Comparison of ENCODE assay signal across 9 mouse cellular contexts in genomic region chr11:44529200-44529599, GRCm38 (mm10). TPM values are rescaled to one million over a fixed set of nuclear protein-coding genes. Genes with fewer than 3 reads are reported as not detected.
DNase-seq lines count a peak whose midpoint lies in the region; ATAC-seq and TF ChIP-seq lines count a peak whose summit lies in the region.
"Had no signal": no experiment of that assay in that cellular context is flagged by ENCODE, and none has a peak within 500 bp of the region (broad histone marks: within the 10 kb centered on the region; RNA-seq: fewer than 3 reads in every experiment).

No protein-coding gene starts in this region.

- ATAC-seq in liver, embryonic 12.5 days = peak; percentile 97

- H3K79me2 ChIP-seq in MEL (ENCODE audit: control insufficient read depth, insufficient read depth, low read length, poor library complexity) = peaks cover 28% of the 10 kb centered on the region

- no peak for TF ChIP-seq CTCF in MEL (IDR thresholded peaks at IDR 0.05 in 2 of 3, conservative IDR thresholded peaks at IDR 0.05 in 1 of 3; ENCODE audit: control insufficient read depth in 1 of 3, insufficient read depth in 1 of 3, low read depth in 2 of 3, low read length in 3 of 3, poor library complexity in 1 of 3, severe bottlenecking in 1 of 3)
- TF ChIP-seq CTCF in small intestine, adult 2 months (IDR thresholded peaks at IDR 0.05; ENCODE audit: extremely low read depth, insufficient read length, insufficient replicate concordance, low read depth, low read length) = no peak

- peak in 1 of 2 experiments; percentile 25; a peak in 1 of 4 replicates for TF ChIP-seq POLR2A in MEL (IDR thresholded peaks at IDR 0.05; ENCODE audit: control insufficient read depth in 1 of 2, insufficient read depth in 1 of 2, low read depth in 1 of 2, low read length in 2 of 2, poor library complexity in 1 of 2)
- no peak for TF ChIP-seq POLR2A in small intestine, adult 2 months (IDR thresholded peaks at IDR 0.05; ENCODE audit: low read depth, low read length)

- H3K27ac ChIP-seq in MEL (ENCODE audit: control insufficient read depth, low read depth, low read length) = peak overlapping the region; percentile 87
- peak overlapping the region; percentile 96 for H3K27ac ChIP-seq in liver, embryonic 12.5 days
- H3K27ac ChIP-seq in small intestine, adult 2 months (ENCODE audit: insufficient read depth, low read depth, low read length) = peak overlapping the region; percentile 15; the same call in 1 of the 2 replicates
- H3K27ac ChIP-seq: layer of hippocampus, adult 2 months had no signal

- peaks cover 17 to 20% of the 10 kb centered on the region in 2 experiments for H3K4me1 ChIP-seq in MEL (ENCODE audit: control insufficient read depth in 1 of 2, insufficient read depth in 2 of 2, low read length in 2 of 2)
- H3K4me1 ChIP-seq in liver, embryonic 12.5 days = peaks cover 78% of the 10 kb centered on the region
- peaks cover 4% of the 10 kb centered on the region; the same call in 1 of the 2 replicates for H3K4me1 ChIP-seq in small intestine, adult 2 months (ENCODE audit: control insufficient read depth, insufficient read depth, insufficient read length, low read length)

- peaks cover 33 to 70% of the 10 kb centered on the region in 2 experiments for H3K36me3 ChIP-seq in MEL (ENCODE audit: control insufficient read depth in 1 of 2, insufficient read depth in 2 of 2, low read length in 2 of 2)
- H3K36me3 ChIP-seq in liver, embryonic 12.5 days = peaks cover 97% of the 10 kb centered on the region
- H3K36me3 ChIP-seq in small intestine, adult 2 months (ENCODE audit: control insufficient read depth, insufficient read depth, low read length) = peaks cover 45% of the 10 kb centered on the region

- TF ChIP-seq EP300 in MEL (IDR thresholded peaks at IDR 0.05; ENCODE audit: low read depth in 1 of 2, low read length in 2 of 2) = peak; percentile 85 to 88

- DNase-seq in B cell, adult 2 months = peak; percentile 73 to 80
- peak; percentile 93 for DNase-seq in MEL (ENCODE audit: low read depth, low spot score)
- no peak for DNase-seq in right cerebral cortex, adult 2 months (ENCODE audit: low spot score in 2 of 2)
- DNase-seq in left cerebral cortex, adult 8-10 months (ENCODE audit: low spot score in 2 of 2) = no peak
- DNase-seq in retina, embryonic 14.5 days (ENCODE audit: low spot score) = no peak
- DNase-seq in cerebellum, adult 11-12 months = no peak

- TF ChIP-seq RAD21 in MEL (IDR thresholded peaks at IDR 0.05; ENCODE audit: low read depth, low read length) = no peak

- H3K9me3 ChIP-seq in MEL (replicated peaks; ENCODE audit: insufficient read depth, low read length) = no peaks in the 10 kb centered on the region
- H3K9me3 ChIP-seq in liver, embryonic 12.5 days (replicated peaks) = no peaks in the 10 kb centered on the region

- peak overlapping the region; percentile 12 to 28; a peak in 2 of 4 replicates for H3K4me3 ChIP-seq in MEL (ENCODE audit: control insufficient read depth in 1 of 2, insufficient read depth in 1 of 2, low read depth in 2 of 2, low read length in 2 of 2)
- peak overlapping the region; percentile 44 for H3K4me3 ChIP-seq in liver, embryonic 12.5 days
- no peak overlapping the region for H3K4me3 ChIP-seq in small intestine, adult 2 months (ENCODE audit: low read depth, low read length)
- H3K4me3 ChIP-seq: layer of hippocampus, adult 2 months had no signal

- peak overlapping the region; percentile 32; the same call in 1 of the 2 replicates for H3K9ac ChIP-seq in MEL (ENCODE audit: control insufficient read depth, low read depth, low read length, poor library complexity, severe bottlenecking)
- H3K9ac ChIP-seq in liver, embryonic 12.5 days = peak overlapping the region; percentile 68

- WGBS in liver, embryonic 12.5 days (ENCODE audit: insufficient replicate concordance) = 11% methylated on average over 12 of the region's 12 CpGs
- WGBS in small intestine, adult 2 months = 69% methylated on average over 12 of the region's 12 CpGs

- peak overlapping the region; percentile 74 for H3K4me2 ChIP-seq in liver, embryonic 12.5 days

- no peaks in the 10 kb centered on the region for H3K27me3 ChIP-seq in MEL (ENCODE audit: control insufficient read depth in 1 of 2, insufficient read depth in 2 of 2, low read length in 2 of 2)
- no peaks in the 10 kb centered on the region for H3K27me3 ChIP-seq in liver, embryonic 12.5 days (replicated peaks)
- H3K27me3 ChIP-seq in small intestine, adult 2 months (ENCODE audit: control insufficient read depth, insufficient read depth, low read length) = no peaks in the 10 kb centered on the region

TF ChIP-seq in MEL, 35 proteins besides CTCF, POLR2A, EP300 and RAD21 (continues in another document):
- TF ChIP-seq MAZ (IDR thresholded peaks at IDR 0.05; ENCODE audit: low read depth, low read length) = 0 out of 2 replicates have a peak, but pooled peaks have one; percentile 2
- 0 out of 2 replicates have a peak, but pooled peaks have one; percentile 6 for TF ChIP-seq CHD1 (IDR thresholded peaks at IDR 0.05; ENCODE audit: low read depth, low read length)
- no peak for TF ChIP-seq POLR2AphosphoS2 (IDR thresholded peaks at IDR 0.05; ENCODE audit: low read length)
- TF ChIP-seq GATA1 (IDR thresholded peaks at IDR 0.05; ENCODE audit: low read depth, low read length) = peak; percentile 72
- peak; percentile 39; the same call in 1 of the 2 replicates for TF ChIP-seq HCFC1 (IDR thresholded peaks at IDR 0.05; ENCODE audit: low read depth, low read length)
- no peak for TF ChIP-seq ZMIZ1 (IDR thresholded peaks at IDR 0.05; ENCODE audit: low read depth, low read length)
- TF ChIP-seq RCOR1 (IDR thresholded peaks at IDR 0.05; ENCODE audit: low read depth, low read length) = peak; percentile 43; the same call in 1 of the 2 replicates
- peak; percentile 78 for TF ChIP-seq SIN3A (IDR thresholded peaks at IDR 0.05; ENCODE audit: low read length)
- TF ChIP-seq MEF2A (IDR thresholded peaks at IDR 0.05; ENCODE audit: extremely low read depth, insufficient replicate concordance, low read depth, low read length, poor library complexity, severe bottlenecking) = no peak
- TF ChIP-seq TBP (IDR thresholded peaks at IDR 0.05; ENCODE audit: low read depth, low read length) = no peak
- TF ChIP-seq POLR2AphosphoS5 (IDR thresholded peaks at IDR 0.05; ENCODE audit: borderline replicate concordance, low read depth, low read length) = no peak
- TF ChIP-seq ZC3H11A (IDR thresholded peaks at IDR 0.05; ENCODE audit: low read depth, low read length) = no peak
- no peak for TF ChIP-seq MAFK (IDR thresholded peaks at IDR 0.05; ENCODE audit: borderline replicate concordance, low read depth, low read length)
- no peak for TF ChIP-seq ELF1 (IDR thresholded peaks at IDR 0.05; ENCODE audit: low read depth, low read length)
- no peak for TF ChIP-seq MAX (IDR thresholded peaks at IDR 0.05; ENCODE audit: low read length)
- no peak for TF ChIP-seq USF2 (IDR thresholded peaks at IDR 0.05; ENCODE audit: borderline replicate concordance in 1 of 2, insufficient read depth in 1 of 2, low read depth in 1 of 2, low read length in 2 of 2)
- TF ChIP-seq TCF12 (IDR thresholded peaks at IDR 0.05; ENCODE audit: low read depth, low read length) = peak; percentile 91
- TF ChIP-seq TAL1 (IDR thresholded peaks at IDR 0.05; ENCODE audit: low read length) = peak; percentile 85
- no peak for TF ChIP-seq NELFE (IDR thresholded peaks at IDR 0.05; ENCODE audit: low read depth, low read length)
- TF ChIP-seq NRF1 (IDR thresholded peaks at IDR 0.05; ENCODE audit: insufficient read depth, low read depth, low read length, poor library complexity, severe bottlenecking) = no peak
- TF ChIP-seq ETS1 (IDR thresholded peaks at IDR 0.05; ENCODE audit: low read depth, low read length) = peak; percentile 82
- peak; percentile 79 for TF ChIP-seq MXI1 (IDR thresholded peaks at IDR 0.05; ENCODE audit: low read depth, low read length)
- TF ChIP-seq UBTF (IDR thresholded peaks at IDR 0.05; ENCODE audit: borderline replicate concordance, insufficient read depth, low read depth, low read length) = no peak
- no peak for TF ChIP-seq JUND (IDR thresholded peaks at IDR 0.05; ENCODE audit: low read depth, low read length)
- TF ChIP-seq ZKSCAN1 (IDR thresholded peaks at IDR 0.05; ENCODE audit: low read depth, low read length) = no peak
- TF ChIP-seq MYB (IDR thresholded peaks at IDR 0.05; ENCODE audit: low read depth, low read length) = peak; percentile 54
- TF ChIP-seq E2F4 (IDR thresholded peaks at IDR 0.05; ENCODE audit: borderline replicate concordance, low read depth, low read length) = no peak
- TF ChIP-seq SMC3 (IDR thresholded peaks at IDR 0.05; ENCODE audit: low read depth, low read length) = no peak
- TF ChIP-seq GABPA (IDR thresholded peaks at IDR 0.05; ENCODE audit: low read depth, low read length) = no peak
- peak; percentile 28; the same call in 1 of the 2 replicates for TF ChIP-seq USF1 (IDR thresholded peaks at IDR 0.05; ENCODE audit: low read depth, low read length)
- no peak for TF ChIP-seq KAT2A (conservative IDR thresholded peaks at IDR 0.05; ENCODE audit: low read depth, low read length)
- 0 out of 2 replicates have a peak, but pooled peaks have one; percentile 40 for TF ChIP-seq MYC (IDR thresholded peaks at IDR 0.05; ENCODE audit: low read depth, low read length)
- no peak for TF ChIP-seq ZNF384 (IDR thresholded peaks at IDR 0.05; ENCODE audit: low read depth, low read length)
- no peak for TF ChIP-seq CHD2 (IDR thresholded peaks at IDR 0.05; ENCODE audit: low read length)

RNA-seq across cellular contexts. Expression of gene Rnf145, which starts 10.4 kb away (rescaled TPM):
- 74.9 and 94.1 TPM in 2 replicates for total RNA-seq in MEL (2012; rRNA removed)
- polyA plus RNA-seq in MEL (2012; ENCODE audit: insufficient read depth in 1 of 2, insufficient read length in 2 of 2, low read depth in 1 of 2, low replicate concordance in 2 of 2, missing spikeins in 1 of 2) = 10 to 100 TPM in 1 of 2 experiments, not detected in 1; 73.5 TPM
- polyA plus RNA-seq in liver, embryonic 12.5 days (2016; fragmentation: Nextera tagmentation; extraction: Ambion mirVana) = 64.7 and 71.1 TPM in 2 replicates
- polyA plus RNA-seq in small intestine, adult 2 months (2012; rRNA removed) = 41.3 and 56.0 TPM in 2 replicates
- 100 to 1,000 TPM in 1 of 4 experiments, 10 to 100 TPM in 3; 88.8 to 104 (median 97.9) TPM for total RNA-seq in left cerebral cortex, adult 8-10 months (2022)

RNA-seq across cellular contexts. Expression of gene Ublcp1, which starts 58.9 kb away (rescaled TPM):
- total RNA-seq in MEL (2012; rRNA removed) = 18.8 and 21.1 TPM in 2 replicates
- 10 to 100 TPM in 1 of 2 experiments, not detected in 1; 22.2 TPM for polyA plus RNA-seq in MEL (2012; ENCODE audit: insufficient read depth in 1 of 2, insufficient read length in 2 of 2, low read depth in 1 of 2, low replicate concordance in 2 of 2, missing spikeins in 1 of 2)
- 41.8 and 41.9 TPM in 2 replicates for polyA plus RNA-seq in liver, embryonic 12.5 days (2016; fragmentation: Nextera tagmentation; extraction: Ambion mirVana)
- polyA plus RNA-seq in small intestine, adult 2 months (2012; rRNA removed) = 1.9 and 3.1 TPM in 2 replicates
- total RNA-seq in left cerebral cortex, adult 8-10 months (2022) = 10 to 100 TPM; 41.4 to 67.4 (median 54.8) TPM

Comparison
In these comparisons a context has a peak if more than half of its experiments do, and no peak if none do; other contexts are left out.
1. DNase-seq: peak in B cell, adult 2 months (2 of 2) and MEL (single experiment); none in right cerebral cortex, adult 2 months (0 of 2), left cerebral cortex, adult 8-10 months (0 of 2), retina, embryonic 14.5 days (single experiment) and cerebellum, adult 11-12 months (single experiment).
2. H3K27ac ChIP-seq: peak in every context shown above with its lines; median percentile 96 in liver, embryonic 12.5 days; 87 in MEL; 15 in small intestine, adult 2 months.